Mouse (Mus musculus) liver, embryonic 12.5 days (tissue): ENCODE results near the gene Gabpb1. TPM values are rescaled to one million over a fixed set of nuclear protein-coding genes. Genes with fewer than 3 reads are reported as not detected.

Experiments used
- ATAC-seq: fragments of 200-750 bp; cut with Nextera tagmentation; 2 replicates; pipeline ENCODE4 v1.8.0; 2017; ENCODE audit warnings: moderate number of reproducible peaks, mild to moderate bottlenecking, moderate library complexity
- H3K27ac ChIP-seq: fragments of 300-500 bp; sonication (generic); 2 replicates; pipeline ENCODE4 v1.5.1; 2016; ENCODE audit warnings: mild to moderate bottlenecking
- H3K27me3 ChIP-seq: fragments of 300-500 bp; sonication (generic); replicated peaks from 2 replicates; pipeline ENCODE4 v1.6.1; 2016; ENCODE audit warnings: mild to moderate bottlenecking, moderate library complexity
- H3K36me3 ChIP-seq: fragments of 300-500 bp; sonication (generic); 2 replicates; pipeline ENCODE4 v1.6.1; 2016; ENCODE audit warnings: mild to moderate bottlenecking, moderate library complexity
- H3K4me1 ChIP-seq: fragments of 300-500 bp; sonication (generic); 2 replicates; pipeline ENCODE4 v1.6.1; 2016
- H3K4me2 ChIP-seq: fragments of 300-500 bp; sonication (generic); 2 replicates; pipeline ENCODE4 v1.6.1; 2016; ENCODE audit warnings: mild to moderate bottlenecking, moderate library complexity
- H3K4me3 ChIP-seq: fragments of 300-500 bp; sonication (generic); 2 replicates; pipeline ENCODE4 v1.5.1; 2016; ENCODE audit warnings: mild to moderate bottlenecking, moderate library complexity
- H3K9ac ChIP-seq: fragments of 300-500 bp; sonication (generic); 2 replicates; pipeline ENCODE4 v1.6.1; 2016; ENCODE audit warnings: mild to moderate bottlenecking, moderate library complexity
- H3K9me3 ChIP-seq: fragments of 300-500 bp; sonication (generic); replicated peaks from 2 replicates; pipeline ENCODE4 v1.6.1; 2016; ENCODE audit warnings: mild to moderate bottlenecking, moderate library complexity
- WGBS: fragments of 180-500 bp; shearing (Covaris S2); methylation state at CpG from one replicate; pipeline ENCODE4 v1.1.7; 2016; ENCODE audit not compliant: insufficient replicate concordance; 5-methylcytosine and 5-hydroxymethylcytosine counted together
- polyA plus RNA-seq: library from polyadenylated mRNA; unstranded; fragments of >200 nt; fragmentation: Nextera tagmentation; extraction: Ambion mirVana; gene quantifications from 2 replicates; pipeline ENCODE4 v1.2.1, GENCODE M21; 2016

Gabpb1 gene
- polyA plus RNA-seq, 1 experiment from 2014 or later = 36.2 TPM

- H3K4me3 ChIP-seq = no peak overlapping the region
- no peaks in the 10 kb centered on the region for H3K4me1 ChIP-seq
- H3K9ac ChIP-seq = no peak overlapping the region
- no peak for ATAC-seq
- H3K9me3 ChIP-seq = no peaks in the 10 kb centered on the region
- H3K27me3 ChIP-seq = no peaks in the 10 kb centered on the region
- no peak overlapping the region for H3K4me2 ChIP-seq
- 65% methylated on average over 6 of the region's 6 CpGs for WGBS
- peaks cover 10% of the 10 kb centered on the region for H3K36me3 ChIP-seq
- no peak overlapping the region for H3K27ac ChIP-seq
These were observed 92.2 kb downstream of the Gabpb1 start for GRCm38 (mm10) chr2:126583960-126584359.

- no peak for ATAC-seq
- H3K9ac ChIP-seq = no peak overlapping the region
- H3K27me3 ChIP-seq = no peaks in the 10 kb centered on the region
- H3K9me3 ChIP-seq = no peaks in the 10 kb centered on the region
- no peak overlapping the region for H3K4me3 ChIP-seq
- 79% methylated on average over 1 of the region's 1 CpGs for WGBS
- H3K36me3 ChIP-seq = peaks cover 6% of the 10 kb centered on the region; the same call in 1 of the 2 replicates
- no peak overlapping the region for H3K27ac ChIP-seq
- H3K4me1 ChIP-seq = no peaks in the 10 kb centered on the region
- H3K4me2 ChIP-seq = no peak overlapping the region
These were observed 96.9 kb downstream of the Gabpb1 start for GRCm38 (mm10) chr2:126579282-126579681.

Other genes starting within 250 kb of the Gabpb1 start
- 2.2 and 2.5 TPM in 2 replicates for gene Atp8b4, start 175.7 kb downstream of the Gabpb1 start, polyA plus RNA-seq
- gene Slc27a2, start 123.9 kb downstream of the Gabpb1 start, polyA plus RNA-seq = 53.1 and 56.3 TPM in 2 replicates
- 6.1 and 6.5 TPM in 2 replicates for gene Hdc, start 57.0 kb downstream of the Gabpb1 start, polyA plus RNA-seq
- gene Usp8, start 31.0 kb upstream of the Gabpb1 start, polyA plus RNA-seq = 27.7 TPM in 2 replicates
- gene Usp50, start 107.1 kb upstream of the Gabpb1 start, polyA plus RNA-seq = 2.4 and 2.6 TPM in 2 replicates
- gene Trpm7, start 199.9 kb upstream of the Gabpb1 start, polyA plus RNA-seq = 25.4 and 25.7 TPM in 2 replicates